Mouse (Mus musculus): ENCODE data around the gene Ccdc14.

GRCm38 (mm10) chr16:34690334-34691144 is at the start of gene Ccdc14:
- TF ChIP-seq CTCF (IDR thresholded peaks at IDR 0.05; ENCODE audit: borderline replicate concordance, insufficient read depth, low read depth, low read length) (no peak), POLR2A (IDR thresholded peaks at IDR 0.05; ENCODE audit: borderline replicate concordance, insufficient read depth, low read length) (peak; percentile 10; the same call in 1 of the 2 replicates)
